Mouse (Mus musculus): ENCODE measurements around the gene Abhd16a. TPM values are rescaled to one million over a fixed set of nuclear protein-coding genes. Genes with fewer than 3 reads are reported as not detected.
A peak's percentile ranks its signal among the peaks of the same experiment; 100 is the strongest.

Gene Abhd16a
- polyA plus RNA-seq, 1 experiment from 2014 or later = 109 TPM

GRCm38 (mm10) chr17:35048932-35049440 is 40.1 kb upstream of the Abhd16a start:
- H3K4me2 ChIP-seq (ENCODE audit: low read length) = no peak overlapping the region
- H3K27ac ChIP-seq (ENCODE audit: low read length) = no peak overlapping the region

GRCm38 (mm10) chr17:35049561-35050016 is 39.5 kb upstream of the Abhd16a start, which contains the start of gene Clic1:
Gene Clic1 (plus strand): TSS chr17:35049966.
- H3K4me3 ChIP-seq (replicated peaks; ENCODE audit: low read length) = peak within 1 kb of the TSS; percentile 49
- H3K4me1 ChIP-seq (replicated peaks; ENCODE audit: control insufficient read depth, insufficient read depth, low read length) = peaks cover 35% of the 10 kb centered on the region
- no peak for ATAC-seq
- peak within 1 kb of the TSS; percentile 58 for H3K4me2 ChIP-seq (ENCODE audit: low read length)
- 0 out of 2 replicates have a peak, but pooled peaks cover 2% of the 10 kb centered on the region for H3K36me3 ChIP-seq (ENCODE audit: control insufficient read depth, insufficient read depth)
- peak within 1 kb of the TSS; percentile 87 for H3K27ac ChIP-seq (ENCODE audit: low read length)
- H3K27me3 ChIP-seq (replicated peaks; ENCODE audit: control insufficient read depth, insufficient read depth, low read length) = no peaks in the 10 kb centered on the region
- peak within 1 kb of the TSS; percentile 62 for H3K9ac ChIP-seq (replicated peaks; ENCODE audit: low read depth, low read length)
- 4% methylated on average over 11 of the region's 11 CpGs for WGBS
- H3K9me3 ChIP-seq (ENCODE audit: control insufficient read depth, low read length) = no peaks in the 10 kb centered on the region

More at GRCm38 (mm10) chr17:35048932-35049440, 40.1 kb upstream of the Abhd16a start:
- no peaks in the 10 kb centered on the region for H3K9me3 ChIP-seq (ENCODE audit: control insufficient read depth, low read length)
- H3K4me3 ChIP-seq (replicated peaks; ENCODE audit: low read length) = no peak overlapping the region
- no peak for ATAC-seq
- no peaks in the 10 kb centered on the region for H3K36me3 ChIP-seq (ENCODE audit: control insufficient read depth, insufficient read depth)
- no peaks in the 10 kb centered on the region for H3K27me3 ChIP-seq (replicated peaks; ENCODE audit: control insufficient read depth, insufficient read depth, low read length)
- no peak overlapping the region for H3K9ac ChIP-seq (replicated peaks; ENCODE audit: low read depth, low read length)
- WGBS = 75% methylated on average over 5 of the region's 5 CpGs
- peaks cover 35% of the 10 kb centered on the region for H3K4me1 ChIP-seq (replicated peaks; ENCODE audit: control insufficient read depth, insufficient read depth, low read length)

GRCm38 (mm10) chr17:35050126-35050750 is 38.8 kb upstream of the Abhd16a start:
- Histone ChIP-seq H3K9ac (replicated peaks; ENCODE audit: low read depth, low read length) (peak overlapping the region; percentile 62), H3K4me1 (replicated peaks; ENCODE audit: control insufficient read depth, insufficient read depth, low read length) (peaks cover 35% of the 10 kb centered on the region), H3K27me3 (replicated peaks; ENCODE audit: control insufficient read depth, insufficient read depth, low read length) (no peaks in the 10 kb centered on the region), H3K27ac (ENCODE audit: low read length) (peak overlapping the region; percentile 87), H3K9me3 (ENCODE audit: control insufficient read depth, low read length) (no peaks in the 10 kb centered on the region), H3K36me3 (ENCODE audit: control insufficient read depth, insufficient read depth) (0 out of 2 replicates have a peak, but pooled peaks cover 2% of the 10 kb centered on the region), H3K4me3 (replicated peaks; ENCODE audit: low read length) (peak overlapping the region; percentile 49), H3K4me2 (ENCODE audit: low read length) (peak overlapping the region; percentile 58)
- 1% methylated on average over 27 of the region's 27 CpGs for WGBS
- ATAC-seq = no peak

GRCm38 (mm10) chr17:35051156-35052086 is 37.6 kb upstream of the Abhd16a start:
- H3K9ac ChIP-seq (replicated peaks; ENCODE audit: low read depth, low read length) = peak overlapping the region; percentile 69
- H3K4me3 ChIP-seq (replicated peaks; ENCODE audit: low read length) = peak overlapping the region; percentile 47
- ATAC-seq = peak; percentile 23; the same call in 1 of the 2 replicates
- H3K4me2 ChIP-seq (ENCODE audit: low read length) = peak overlapping the region; percentile 58
- H3K27me3 ChIP-seq (replicated peaks; ENCODE audit: control insufficient read depth, insufficient read depth, low read length) = no peaks in the 10 kb centered on the region
- WGBS = under 1% methylated on average over 21 of the region's 21 CpGs
- peaks cover 30% of the 10 kb centered on the region for H3K4me1 ChIP-seq (replicated peaks; ENCODE audit: control insufficient read depth, insufficient read depth, low read length)
- H3K9me3 ChIP-seq (ENCODE audit: control insufficient read depth, low read length) = no peaks in the 10 kb centered on the region
- H3K27ac ChIP-seq (ENCODE audit: low read length) = peak overlapping the region; percentile 88
- 0 out of 2 replicates have a peak, but pooled peaks cover 2% of the 10 kb centered on the region for H3K36me3 ChIP-seq (ENCODE audit: control insufficient read depth, insufficient read depth)

GRCm38 (mm10) chr17:35052271-35052798 is 36.7 kb upstream of the Abhd16a start:
- H3K27me3 ChIP-seq (replicated peaks; ENCODE audit: control insufficient read depth, insufficient read depth, low read length) = no peaks in the 10 kb centered on the region
- no peak overlapping the region; the same call in 1 of the 2 replicates for H3K4me3 ChIP-seq (replicated peaks; ENCODE audit: low read length)
- H3K9ac ChIP-seq (replicated peaks; ENCODE audit: low read depth, low read length) = peak overlapping the region; percentile 69
- H3K4me2 ChIP-seq (ENCODE audit: low read length) = peak overlapping the region; percentile 58
- 0 out of 2 replicates have a peak, but pooled peaks cover 2% of the 10 kb centered on the region for H3K36me3 ChIP-seq (ENCODE audit: control insufficient read depth, insufficient read depth)
- no peak for ATAC-seq
- WGBS = 70% methylated on average over 12 of the region's 12 CpGs
- H3K27ac ChIP-seq (ENCODE audit: low read length) = peak overlapping the region; percentile 88
- H3K9me3 ChIP-seq (ENCODE audit: control insufficient read depth, low read length) = no peaks in the 10 kb centered on the region
- H3K4me1 ChIP-seq (replicated peaks; ENCODE audit: control insufficient read depth, insufficient read depth, low read length) = peaks cover 30% of the 10 kb centered on the region

- Histone ChIP-seq H3K4me1 (replicated peaks; ENCODE audit: control insufficient read depth, insufficient read depth, low read length) (peaks cover 29% of the 10 kb centered on the region), H3K27me3 (replicated peaks; ENCODE audit: control insufficient read depth, insufficient read depth, low read length) (no peaks in the 10 kb centered on the region), H3K36me3 (ENCODE audit: control insufficient read depth, insufficient read depth) (peaks cover 2% of the 10 kb centered on the region; the same call in 1 of the 2 replicates), H3K27ac (ENCODE audit: low read length) (no peak overlapping the region), H3K4me3 (replicated peaks; ENCODE audit: low read length) (no peak overlapping the region), H3K4me2 (ENCODE audit: low read length) (no peak overlapping the region), H3K9ac (replicated peaks; ENCODE audit: low read depth, low read length) (no peak overlapping the region), H3K9me3 (ENCODE audit: control insufficient read depth, low read length) (no peaks in the 10 kb centered on the region)
- no peak for ATAC-seq
- WGBS = 91% methylated on average over 7 of the region's 7 CpGs
Measured at GRCm38 (mm10) chr17:35055691-35056495, 33.2 kb upstream of the Abhd16a start.

- peaks cover 5% of the 10 kb centered on the region; the same call in 1 of the 2 replicates for H3K36me3 ChIP-seq (ENCODE audit: control insufficient read depth, insufficient read depth)
- H3K9me3 ChIP-seq (ENCODE audit: control insufficient read depth, low read length) = no peaks in the 10 kb centered on the region
- no peak overlapping the region for H3K4me2 ChIP-seq (ENCODE audit: low read length)
- H3K4me1 ChIP-seq (replicated peaks; ENCODE audit: control insufficient read depth, insufficient read depth, low read length) = peaks cover 25% of the 10 kb centered on the region
- H3K4me3 ChIP-seq (replicated peaks; ENCODE audit: low read length) = no peak overlapping the region
- H3K27me3 ChIP-seq (replicated peaks; ENCODE audit: control insufficient read depth, insufficient read depth, low read length) = no peaks in the 10 kb centered on the region
- 82% methylated on average over 3 of the region's 3 CpGs for WGBS
- H3K9ac ChIP-seq (replicated peaks; ENCODE audit: low read depth, low read length) = no peak overlapping the region
- no peak for ATAC-seq
- no peak overlapping the region for H3K27ac ChIP-seq (ENCODE audit: low read length)
Measured at GRCm38 (mm10) chr17:35057090-35057489, 32.0 kb upstream of the Abhd16a start.

- WGBS = 65% methylated on average over 9 of the region's 9 CpGs
- Histone ChIP-seq H3K27ac (ENCODE audit: low read length) (no peak overlapping the region), H3K9ac (replicated peaks; ENCODE audit: low read depth, low read length) (peak overlapping the region; percentile 66; the same call in 1 of the 2 replicates), H3K4me2 (ENCODE audit: low read length) (no peak overlapping the region; the same call in 1 of the 2 replicates), H3K4me1 (replicated peaks; ENCODE audit: control insufficient read depth, insufficient read depth, low read length) (peaks cover 22% of the 10 kb centered on the region), H3K27me3 (replicated peaks; ENCODE audit: control insufficient read depth, insufficient read depth, low read length) (no peaks in the 10 kb centered on the region), H3K4me3 (replicated peaks; ENCODE audit: low read length) (peak overlapping the region; percentile 77), H3K36me3 (ENCODE audit: control insufficient read depth, insufficient read depth) (peaks cover 5% of the 10 kb centered on the region; the same call in 1 of the 2 replicates), H3K9me3 (ENCODE audit: control insufficient read depth, low read length) (no peaks in the 10 kb centered on the region)
- ATAC-seq = no peak; the same call in 1 of the 2 replicates
Measured at GRCm38 (mm10) chr17:35058316-35058715, 30.7 kb upstream of the Abhd16a start.

All from forebrain, embryonic 16.5 days (tissue).